Mouse (Mus musculus) embryonic facial prominence, embryonic 13.5 days (tissue): ENCODE measurements at regions not wholly inside any gene's neighbourhood (a gene's known extent, or its start where the extent isn't known, plus 50 kb on each side); places are given as distances from the start of the nearest gene placed in this dataset.

Experiments used
- ATAC-seq: fragments of 200-750 bp; cut with Nextera tagmentation; 2 replicates; pipeline ENCODE4 v1.8.0; 2017; ENCODE audit warnings: low read depth; ENCODE audit not compliant: insufficient number of reproducible peaks, insufficient read depth, low FRiP score, low TSS enrichment
- H3K27ac ChIP-seq: fragments of 300-500 bp; sonication (generic); 2 replicates; pipeline ENCODE4 v1.5.1; 2015; ENCODE audit warnings: moderate library complexity, mild to moderate bottlenecking, inconsistent platforms
- H3K27me3 ChIP-seq: fragments of 300-500 bp; sonication (generic); 2 replicates; pipeline ENCODE4 v1.6.1; 2015; ENCODE audit warnings: mild to moderate bottlenecking, inconsistent platforms
- H3K36me3 ChIP-seq: fragments of 300-500 bp; sonication (generic); 2 replicates; pipeline ENCODE4 v1.6.1; 2015; ENCODE audit warnings: mild to moderate bottlenecking, inconsistent platforms
- H3K4me1 ChIP-seq: fragments of 300-500 bp; sonication (generic); 2 replicates; pipeline ENCODE4 v1.6.1; 2015; ENCODE audit warnings: inconsistent platforms
- H3K4me2 ChIP-seq: fragments of 300-500 bp; sonication (generic); 2 replicates; pipeline ENCODE4 v1.6.1; 2015; ENCODE audit warnings: moderate library complexity, mild to moderate bottlenecking, inconsistent platforms
- H3K4me3 ChIP-seq: fragments of 300-500 bp; sonication (generic); 2 replicates; pipeline ENCODE4 v1.5.1; 2015; ENCODE audit warnings: mild to moderate bottlenecking, inconsistent platforms
- H3K9ac ChIP-seq: fragments of 300-500 bp; sonication (generic); 2 replicates; pipeline ENCODE4 v1.6.1; 2015; ENCODE audit warnings: mild to moderate bottlenecking, inconsistent platforms
- H3K9me3 ChIP-seq: fragments of 300-500 bp; sonication (generic); 2 replicates; pipeline ENCODE4 v1.6.1; 2016; ENCODE audit warnings: inconsistent platforms
- WGBS: fragments of 180-500 bp; shearing (Covaris S2); methylation state at CpG from one replicate; pipeline ENCODE4 v1.1.7; 2015; ENCODE audit warnings: mixed read lengths; 5-methylcytosine and 5-hydroxymethylcytosine counted together

- no peak overlapping the region for H3K9ac ChIP-seq
- H3K4me2 ChIP-seq, result no peak overlapping the region
- H3K4me3 ChIP-seq, result no peak overlapping the region
- 12% methylated on average over 3 of the region's 3 CpGs for WGBS
- 0 out of 2 replicates have a peak overlapping the region, but pooled peaks have one; percentile 30 for H3K27ac ChIP-seq
- H3K27me3 ChIP-seq, result no peaks in the 10 kb centered on the region
- peaks cover 21% of the 10 kb centered on the region for H3K4me1 ChIP-seq
- H3K36me3 ChIP-seq, result no peaks in the 10 kb centered on the region
- no peaks in the 10 kb centered on the region for H3K9me3 ChIP-seq
- ATAC-seq, result peak; percentile 59; the same call in 1 of the 2 replicates
These were observed 73.9 kb upstream of the Tnp1 start for GRCm38 (mm10) chr1:73089636-73090035.

DNA sequence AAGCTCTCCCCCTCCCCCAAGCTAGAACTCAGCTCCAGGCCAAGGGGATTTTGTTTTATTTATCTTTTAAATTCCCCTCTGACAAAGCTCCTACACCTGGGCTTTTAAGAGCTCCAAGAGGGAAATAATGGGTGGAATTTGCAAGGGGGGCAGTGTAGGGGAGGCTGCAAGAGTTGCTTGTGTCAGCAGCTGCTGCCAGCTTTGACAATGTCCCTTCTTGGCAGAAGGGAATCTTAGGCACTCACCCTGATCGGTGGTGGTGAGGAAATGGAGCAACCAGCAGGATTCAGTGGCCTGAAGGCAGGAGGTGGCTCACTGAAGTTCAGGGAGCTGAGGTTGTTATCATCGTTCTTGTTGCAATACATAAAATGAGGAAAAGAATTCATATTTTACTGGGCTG, 72.8 kb upstream of the Tnp1 start:
- H3K36me3 ChIP-seq, result no peaks in the 10 kb centered on the region
- WGBS, result 16% methylated on average over 2 of the region's 2 CpGs
- ATAC-seq, result no peak
- no peak overlapping the region for H3K9ac ChIP-seq
- no peaks in the 10 kb centered on the region for H3K27me3 ChIP-seq
- H3K4me3 ChIP-seq, result no peak overlapping the region
- peaks cover 26% of the 10 kb centered on the region for H3K4me1 ChIP-seq
- no peaks in the 10 kb centered on the region for H3K9me3 ChIP-seq
- no peak overlapping the region for H3K4me2 ChIP-seq
- H3K27ac ChIP-seq, result 0 out of 2 replicates have a peak overlapping the region, but pooled peaks have one; percentile 24

GRCm38 (mm10) chr1:73084946-73085345, 69.2 kb upstream of the Tnp1 start:
- Histone ChIP-seq H3K4me2 (no peak overlapping the region), H3K4me1 (peaks cover 24% of the 10 kb centered on the region), H3K27me3 (no peaks in the 10 kb centered on the region), H3K9ac (no peak overlapping the region), H3K36me3 (no peaks in the 10 kb centered on the region), H3K4me3 (no peak overlapping the region), H3K27ac (no peak overlapping the region), H3K9me3 (no peaks in the 10 kb centered on the region)
- ATAC-seq, result no peak
- WGBS, result 43% methylated on average over 2 of the region's 2 CpGs

- no peak overlapping the region for H3K27ac ChIP-seq
- 32% methylated on average over 3 of the region's 3 CpGs for WGBS
- H3K27me3 ChIP-seq, result no peaks in the 10 kb centered on the region
- ATAC-seq, result no peak
- H3K4me3 ChIP-seq, result no peak overlapping the region
- H3K4me2 ChIP-seq, result no peak overlapping the region
- no peak overlapping the region for H3K9ac ChIP-seq
- H3K4me1 ChIP-seq, result peaks cover 8% of the 10 kb centered on the region; the same call in 1 of the 2 replicates
- H3K36me3 ChIP-seq, result no peaks in the 10 kb centered on the region
- no peaks in the 10 kb centered on the region for H3K9me3 ChIP-seq
These were observed 67.7 kb upstream of the Tnp1 start for GRCm38 (mm10) chr1:73083396-73083795.

GRCm38 (mm10) chr1:73079518-73079917, 63.8 kb upstream of the Tnp1 start:
- no peak for ATAC-seq
- Histone ChIP-seq H3K4me3 (no peak overlapping the region), H3K36me3 (no peaks in the 10 kb centered on the region), H3K4me1 (0 out of 2 replicates have a peak, but pooled peaks cover 7% of the 10 kb centered on the region), H3K27me3 (no peaks in the 10 kb centered on the region), H3K9ac (no peak overlapping the region), H3K4me2 (no peak overlapping the region), H3K27ac (no peak overlapping the region), H3K9me3 (no peaks in the 10 kb centered on the region)
- WGBS, result 86% methylated on average over 2 of the region's 2 CpGs

GRCm38 (mm10) chr1:73077156-73077555, 61.4 kb upstream of the Tnp1 start:
- Histone ChIP-seq H3K4me1 (no peaks in the 10 kb centered on the region), H3K4me2 (no peak overlapping the region), H3K27me3 (no peaks in the 10 kb centered on the region), H3K36me3 (no peaks in the 10 kb centered on the region), H3K9ac (no peak overlapping the region), H3K27ac (no peak overlapping the region), H3K4me3 (no peak overlapping the region), H3K9me3 (no peaks in the 10 kb centered on the region)
- 70% methylated on average over 4 of the region's 4 CpGs for WGBS
- no peak for ATAC-seq

- no peak overlapping the region for H3K4me3 ChIP-seq
- ATAC-seq, result no peak
- H3K9ac ChIP-seq, result no peak overlapping the region
- H3K36me3 ChIP-seq, result no peaks in the 10 kb centered on the region
- H3K4me2 ChIP-seq, result no peak overlapping the region
- H3K4me1 ChIP-seq, result no peaks in the 10 kb centered on the region
- no peak overlapping the region for H3K27ac ChIP-seq
- H3K9me3 ChIP-seq, result no peaks in the 10 kb centered on the region
- WGBS, result 86% methylated on average over 6 of the region's 6 CpGs
- H3K27me3 ChIP-seq, result no peaks in the 10 kb centered on the region
These were observed 60.1 kb upstream of the Tnp1 start for GRCm38 (mm10) chr1:73075699-73076373.

- ATAC-seq, result no peak
- Histone ChIP-seq H3K4me3 (no peak overlapping the region), H3K27me3 (no peaks in the 10 kb centered on the region), H3K9me3 (no peaks in the 10 kb centered on the region), H3K4me2 (no peak overlapping the region), H3K36me3 (no peaks in the 10 kb centered on the region), H3K27ac (no peak overlapping the region), H3K4me1 (0 out of 2 replicates have a peak, but pooled peaks cover 3% of the 10 kb centered on the region), H3K9ac (no peak overlapping the region)
- 65% methylated on average over 2 of the region's 2 CpGs for WGBS
These were observed 59.5 kb upstream of the Tnp1 start for GRCm38 (mm10) chr1:73075159-73075558.

DNA sequence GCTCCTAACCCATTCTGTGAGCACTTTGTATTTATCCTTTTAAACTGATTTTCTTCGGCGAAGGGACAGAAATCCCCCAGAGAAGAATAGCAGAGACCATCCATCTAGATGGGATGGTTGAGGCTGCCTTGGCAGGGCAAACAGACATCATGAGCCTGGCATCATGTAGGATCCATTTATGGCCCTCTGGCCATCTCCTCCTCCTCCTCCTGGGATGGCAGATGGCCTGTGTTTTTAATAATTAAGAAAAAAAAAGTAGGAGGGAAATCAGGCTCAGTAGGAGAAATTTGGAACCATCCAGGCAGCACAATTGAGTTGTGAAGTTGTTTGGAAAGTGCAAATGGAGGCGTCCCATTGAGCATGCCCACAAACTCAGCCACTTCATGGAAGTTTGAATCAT, 58.8 kb upstream of the Tnp1 start:
- no peak overlapping the region for H3K4me3 ChIP-seq
- 0 out of 2 replicates have a peak, but pooled peaks cover 4% of the 10 kb centered on the region for H3K4me1 ChIP-seq
- no peak overlapping the region for H3K27ac ChIP-seq
- no peak for ATAC-seq
- WGBS, result 82% methylated on average over 3 of the region's 3 CpGs
- no peak overlapping the region for H3K9ac ChIP-seq
- no peaks in the 10 kb centered on the region for H3K27me3 ChIP-seq
- H3K9me3 ChIP-seq, result no peaks in the 10 kb centered on the region
- H3K36me3 ChIP-seq, result no peaks in the 10 kb centered on the region
- H3K4me2 ChIP-seq, result no peak overlapping the region

- ATAC-seq, result no peak
- Histone ChIP-seq H3K4me1 (0 out of 2 replicates have a peak, but pooled peaks cover 4% of the 10 kb centered on the region), H3K4me2 (no peak overlapping the region), H3K36me3 (no peaks in the 10 kb centered on the region), H3K4me3 (no peak overlapping the region), H3K9me3 (no peaks in the 10 kb centered on the region), H3K9ac (no peak overlapping the region), H3K27me3 (no peaks in the 10 kb centered on the region), H3K27ac (no peak overlapping the region)
- WGBS, result 79% methylated on average over 5 of the region's 5 CpGs
These were observed 56.7 kb upstream of the Tnp1 start for GRCm38 (mm10) chr1:73072237-73072904.

GRCm38 (mm10) chr1:73070126-73070525, 54.4 kb upstream of the Tnp1 start:
- no peaks in the 10 kb centered on the region for H3K36me3 ChIP-seq
- no peaks in the 10 kb centered on the region for H3K9me3 ChIP-seq
- ATAC-seq, result no peak
- 0 out of 2 replicates have a peak, but pooled peaks cover 4% of the 10 kb centered on the region for H3K4me1 ChIP-seq
- no peak overlapping the region for H3K4me2 ChIP-seq
- WGBS, result 31% methylated on average over 2 of the region's 2 CpGs
- no peak overlapping the region for H3K9ac ChIP-seq
- no peak overlapping the region for H3K4me3 ChIP-seq
- H3K27me3 ChIP-seq, result no peaks in the 10 kb centered on the region
- H3K27ac ChIP-seq, result no peak overlapping the region
